Mouse (Mus musculus) ES-E14 (cell line): ENCODE measurements at regions not wholly inside any gene's neighbourhood (a gene's known extent, or its start where the extent isn't known, plus 50 kb on each side); places are given as distances from the start of the nearest gene placed in this dataset.

ENCODE experiments used
- HCFC1 ChIP-seq: IDR thresholded peaks from 2 replicates; pipeline ENCODE4 v1.6.1; 2012; ENCODE audit warnings: low read length, inconsistent platforms, borderline replicate concordance; ENCODE audit not compliant: insufficient read depth
- ZC3H11A ChIP-seq: IDR thresholded peaks from 2 replicates; pipeline ENCODE4 v1.6.1; 2012; ENCODE audit warnings: low read depth, mild to moderate bottlenecking, inconsistent platforms, low read length, borderline replicate concordance

GRCm38 (mm10) chr17:27329183-27329582, 124.9 kb upstream of the Lemd2 start:
- TF ChIP-seq HCFC1 = no peak
- TF ChIP-seq ZC3H11A = no peak
